Mouse (Mus musculus) megakaryocyte, embryonic 14.5 days (primary cell): ENCODE data around the gene Klhdc8a. TPM values are rescaled to one million over a fixed set of nuclear protein-coding genes. Genes with fewer than 3 reads are reported as not detected.

ENCODE experiments used
- H3K27me3 ChIP-seq: replicated peaks from 2 replicates; pipeline ENCODE3; 2012; ENCODE audit warnings: inconsistent platforms
- H3K36me3 ChIP-seq: replicated peaks from 2 replicates; pipeline ENCODE3; 2012; ENCODE audit warnings: low read length, inconsistent platforms, mixed read lengths
- H3K4me1 ChIP-seq: 2 replicates; pipeline ENCODE4 v1.6.1; 2012; ENCODE audit warnings: inconsistent platforms
- H3K4me3 ChIP-seq: replicated peaks from 2 replicates; pipeline ENCODE3; 2012; ENCODE audit warnings: moderate library complexity, mild to moderate bottlenecking, inconsistent platforms
- H3K9me3 ChIP-seq: 2 replicates; pipeline ENCODE4 v1.6.1; 2012; ENCODE audit warnings: inconsistent platforms
- FLI1 ChIP-seq: IDR thresholded peaks from 2 replicates; pipeline ENCODE4 v1.6.1; 2012; ENCODE audit warnings: low read length, inconsistent platforms, mixed read lengths
- GATA1 ChIP-seq: IDR thresholded peaks from 3 replicates; pipeline ENCODE4 v1.6.1; 2012; ENCODE audit warnings: mixed read lengths, low read length, inconsistent platforms, borderline replicate concordance
- polyA plus RNA-seq: library from polyadenylated mRNA; stranded (reverse); fragments of >175 nt; gene quantifications from 2 replicates; pipeline ENCODE4 v1.2.3, GENCODE M21; 2012; ENCODE audit warnings: low replicate concordance; ENCODE audit not compliant: insufficient read depth

The Klhdc8a gene
- polyA plus RNA-seq, 1 experiment, result not detected

DNA sequence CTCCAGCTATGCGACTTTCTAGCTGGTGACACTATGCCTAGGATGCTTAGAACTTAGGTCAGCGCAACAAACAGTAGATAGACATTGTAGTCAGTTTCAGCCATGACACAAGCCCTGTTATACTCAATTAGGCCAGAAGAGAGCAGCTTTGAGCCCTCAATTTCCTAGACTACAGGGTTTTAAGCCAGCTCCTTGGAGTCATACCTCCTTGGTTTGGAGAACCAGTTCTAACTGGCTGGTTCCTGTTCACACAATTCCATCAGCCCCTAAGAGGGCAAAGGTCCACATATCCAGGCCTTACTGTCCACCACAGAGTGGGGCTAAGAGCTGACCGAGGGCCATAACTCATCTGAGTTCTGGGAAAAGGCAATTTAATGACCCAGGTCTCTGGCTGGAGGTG is 14.3 kb downstream of the Klhdc8a start:
- Histone ChIP-seq H3K27me3 (peaks cover 92% of the 10 kb centered on the region), H3K4me3 (no peak overlapping the region)

GRCm38 (mm10) chr1:132315889-132316624 is 17.6 kb downstream of the Klhdc8a start, which contains the start of gene Nuak2:
Nuak2 (plus strand) TSS chr1:132316126.
- Histone ChIP-seq H3K9me3 (no peaks in the 10 kb centered on the region), H3K4me1 (peaks cover 67% of the 10 kb centered on the region), H3K4me3 (peak within 1 kb of the TSS; percentile 92), H3K27me3 (peaks cover 93% of the 10 kb centered on the region), H3K36me3 (no peaks in the 10 kb centered on the region)
- TF ChIP-seq FLI1 (no peak), GATA1 (no peak)

More for the DNA sequence above, 14.3 kb downstream of the Klhdc8a start:
- Histone ChIP-seq H3K4me1 (peaks cover 52% of the 10 kb centered on the region), H3K9me3 (no peaks in the 10 kb centered on the region), H3K36me3 (no peaks in the 10 kb centered on the region)
- no peak for TF ChIP-seq GATA1
- TF ChIP-seq FLI1, result no peak

GRCm38 (mm10) chr1:132316625-132316994 is 18.2 kb downstream of the Klhdc8a start:
- Histone ChIP-seq H3K4me3 (peak overlapping the region; percentile 92), H3K9me3 (no peaks in the 10 kb centered on the region), H3K4me1 (peaks cover 62% of the 10 kb centered on the region), H3K36me3 (no peaks in the 10 kb centered on the region), H3K27me3 (peaks cover 92% of the 10 kb centered on the region)
- no peak for TF ChIP-seq FLI1
- no peak for TF ChIP-seq GATA1

GRCm38 (mm10) chr1:132317413-132317812 is 19.0 kb downstream of the Klhdc8a start:
- TF ChIP-seq GATA1 (no peak), FLI1 (no peak)
- peaks cover 93% of the 10 kb centered on the region for H3K27me3 ChIP-seq

GRCm38 (mm10) chr1:132317894-132318863 is 19.8 kb downstream of the Klhdc8a start:
- H3K4me3 ChIP-seq, result peak overlapping the region; percentile 73
- H3K4me1 ChIP-seq, result peaks cover 50% of the 10 kb centered on the region
- TF ChIP-seq FLI1 (no peak), GATA1 (no peak)
- H3K9me3 ChIP-seq, result no peaks in the 10 kb centered on the region
- H3K36me3 ChIP-seq, result peaks cover 3% of the 10 kb centered on the region
- peaks cover 93% of the 10 kb centered on the region for H3K27me3 ChIP-seq

More at GRCm38 (mm10) chr1:132317413-132317812, 19.0 kb downstream of the Klhdc8a start:
- Histone ChIP-seq H3K36me3 (no peaks in the 10 kb centered on the region), H3K4me3 (peak overlapping the region; percentile 92), H3K9me3 (no peaks in the 10 kb centered on the region), H3K4me1 (peaks cover 54% of the 10 kb centered on the region)

GRCm38 (mm10) chr1:132319242-132319641 is 20.8 kb downstream of the Klhdc8a start:
- H3K27me3 ChIP-seq, result peaks cover 90% of the 10 kb centered on the region

GRCm38 (mm10) chr1:132321821-132322580 is 23.6 kb downstream of the Klhdc8a start:
- TF ChIP-seq GATA1 (no peak), FLI1 (no peak)
- H3K27me3 ChIP-seq, result peaks cover 86% of the 10 kb centered on the region
- H3K4me3 ChIP-seq, result no peak overlapping the region
- no peaks in the 10 kb centered on the region for H3K9me3 ChIP-seq
- peaks cover 24% of the 10 kb centered on the region for H3K4me1 ChIP-seq
- peaks cover 15% of the 10 kb centered on the region for H3K36me3 ChIP-seq

More at GRCm38 (mm10) chr1:132319242-132319641, 20.8 kb downstream of the Klhdc8a start:
- H3K36me3 ChIP-seq, result peaks cover 3% of the 10 kb centered on the region
- H3K4me3 ChIP-seq, result peak overlapping the region; percentile 46
- TF ChIP-seq GATA1 (no peak), FLI1 (no peak)
- no peaks in the 10 kb centered on the region for H3K9me3 ChIP-seq
- peaks cover 39% of the 10 kb centered on the region for H3K4me1 ChIP-seq

GRCm38 (mm10) chr1:132322711-132323542 is 24.5 kb downstream of the Klhdc8a start:
- peaks cover 20% of the 10 kb centered on the region for H3K36me3 ChIP-seq
- TF ChIP-seq GATA1 (no peak), FLI1 (no peak)
- H3K4me1 ChIP-seq, result peaks cover 23% of the 10 kb centered on the region
- peaks cover 86% of the 10 kb centered on the region for H3K27me3 ChIP-seq
- H3K4me3 ChIP-seq, result no peak overlapping the region
- H3K9me3 ChIP-seq, result no peaks in the 10 kb centered on the region

DNA sequence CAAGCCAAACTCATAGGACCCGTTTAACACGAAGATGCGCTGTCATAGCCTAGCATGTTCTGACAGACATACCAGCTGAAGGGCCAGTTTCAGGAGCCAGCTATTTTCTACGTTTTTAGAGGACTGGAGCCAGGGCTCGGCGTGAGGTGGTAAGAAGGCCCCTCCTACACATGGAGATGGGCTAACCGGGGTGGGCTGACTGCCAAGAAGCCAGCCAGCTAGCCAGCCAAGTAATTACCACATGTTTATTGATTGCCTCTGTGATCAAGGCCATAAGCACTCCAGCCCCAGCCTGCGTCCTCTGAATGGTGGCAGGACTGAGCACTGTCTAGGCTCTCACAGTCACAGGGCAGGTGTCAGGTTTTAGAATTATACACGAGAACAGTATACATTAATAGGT is 28.4 kb downstream of the Klhdc8a start:
- Histone ChIP-seq H3K27me3 (peaks cover 86% of the 10 kb centered on the region), H3K4me3 (no peak overlapping the region), H3K4me1 (peaks cover 21% of the 10 kb centered on the region), H3K36me3 (peaks cover 48% of the 10 kb centered on the region), H3K9me3 (no peaks in the 10 kb centered on the region)
- no peak for TF ChIP-seq FLI1
- no peak for TF ChIP-seq GATA1
